Mouse (Mus musculus) cerebellum, postnatal 36 days (tissue): Measurements from ENCODE around the gene Ssbp3.

Experiments
- DNase-seq, 2 experiments: peaks; one replicate each; pipeline ENCODE4 v3.0.0; 2021 to 2022; ENCODE audit warnings: mixed read lengths in 2 of 2

The Ssbp3 gene

GRCm38 (mm10) chr4:107061560-107061959, 151.1 kb downstream of the Ssbp3 start:
- DNase-seq, result no peak

- no peak for DNase-seq
Measured at GRCm38 (mm10) chr4:107063214-107063613, 152.7 kb downstream of the Ssbp3 start.

- no peak for DNase-seq
Measured at GRCm38 (mm10) chr4:107064394-107065098, 154.0 kb downstream of the Ssbp3 start.

GRCm38 (mm10) chr4:107066252-107067124, 156.0 kb downstream of the Ssbp3 start, which contains the start of the genes Mrpl37 and Cyb5rl:
Gene Mrpl37 (minus strand): TSS chr4:107066868.
Gene Cyb5rl (plus strand): TSS chr4:107066988.
- peak; percentile 94 to 98 for DNase-seq

- peak in 1 of 2 experiments; percentile 29 for DNase-seq
Measured at GRCm38 (mm10) chr4:107067151-107067840, 156.8 kb downstream of the Ssbp3 start.

GRCm38 (mm10) chr4:107072343-107072742, 161.8 kb downstream of the Ssbp3 start:
- DNase-seq, result no peak

GRCm38 (mm10) chr4:107075456-107075855, 165.0 kb downstream of the Ssbp3 start:
- DNase-seq, result no peak

- no peak for DNase-seq
Measured at GRCm38 (mm10) chr4:107078894-107079293, 168.4 kb downstream of the Ssbp3 start.

- no peak for DNase-seq
Measured at GRCm38 (mm10) chr4:107079716-107080115, 169.2 kb downstream of the Ssbp3 start.

GRCm38 (mm10) chr4:107082185-107082584, 171.7 kb downstream of the Ssbp3 start:
- DNase-seq, result no peak

GRCm38 (mm10) chr4:107083126-107083525, 172.6 kb downstream of the Ssbp3 start:
- no peak for DNase-seq

GRCm38 (mm10) chr4:107084343-107084742, 173.8 kb downstream of the Ssbp3 start:
- DNase-seq, result no peak

- DNase-seq, result no peak
Measured at GRCm38 (mm10) chr4:107084858-107085257, 174.4 kb downstream of the Ssbp3 start.

- DNase-seq, result no peak
Measured at GRCm38 (mm10) chr4:107091696-107092095, 181.2 kb downstream of the Ssbp3 start.

- DNase-seq, result no peak
Measured at GRCm38 (mm10) chr4:107094484-107095187, 184.1 kb downstream of the Ssbp3 start.

GRCm38 (mm10) chr4:107096043-107096442, 185.5 kb downstream of the Ssbp3 start:
- DNase-seq, result peak in 1 of 2 experiments; percentile 25

- DNase-seq, result no peak
Measured at GRCm38 (mm10) chr4:107096841-107097373, 186.4 kb downstream of the Ssbp3 start, which contains the start of gene Cdcp2. Gene Cdcp2 (plus strand): TSS chr4:107096891.

GRCm38 (mm10) chr4:107097871-107098270, 187.4 kb downstream of the Ssbp3 start:
- no peak for DNase-seq

GRCm38 (mm10) chr4:107098375-107098774, 187.9 kb downstream of the Ssbp3 start:
- DNase-seq, result no peak

GRCm38 (mm10) chr4:107098791-107099525, 188.5 kb downstream of the Ssbp3 start:
- DNase-seq, result no peak
